Mouse (Mus musculus): ENCODE measurements around the gene Slit3. TPM values are rescaled to one million over a fixed set of nuclear protein-coding genes. Genes with fewer than 3 reads are reported as not detected.

The Slit3 gene
- polyA plus RNA-seq, 1 experiment from 2014 or later = 9.0 TPM

GRCm38 (mm10) chr11:35466701-35467100 is 345.7 kb downstream of the Slit3 start:
- WGBS = 74% methylated on average over 6 of the region's 6 CpGs
- Histone ChIP-seq H3K4me1 (ENCODE audit: control insufficient read depth, insufficient read depth, low read depth, low read length) (peaks cover 6% of the 10 kb centered on the region), H3K9me3 (ENCODE audit: control insufficient read depth, low read length) (no peaks in the 10 kb centered on the region), H3K27ac (ENCODE audit: low read depth, low read length) (no peak overlapping the region), H3K4me2 (ENCODE audit: low read length) (no peak overlapping the region), H3K27me3 (replicated peaks; ENCODE audit: control insufficient read depth, insufficient read depth, low read length) (no peaks in the 10 kb centered on the region), H3K36me3 (ENCODE audit: control insufficient read depth, insufficient read depth, low read length) (no peaks in the 10 kb centered on the region), H3K4me3 (ENCODE audit: low read length) (no peak overlapping the region), H3K9ac (ENCODE audit: low read depth, low read length) (no peak overlapping the region)
- peak; percentile 37; the same call in 1 of the 2 replicates for ATAC-seq

- Histone ChIP-seq H3K4me3 (ENCODE audit: low read length) (no peak overlapping the region), H3K27ac (ENCODE audit: low read depth, low read length) (no peak overlapping the region), H3K4me1 (ENCODE audit: control insufficient read depth, insufficient read depth, low read depth, low read length) (peaks cover 6% of the 10 kb centered on the region), H3K4me2 (ENCODE audit: low read length) (no peak overlapping the region), H3K36me3 (ENCODE audit: control insufficient read depth, insufficient read depth, low read length) (no peaks in the 10 kb centered on the region), H3K9me3 (ENCODE audit: control insufficient read depth, low read length) (no peaks in the 10 kb centered on the region), H3K9ac (ENCODE audit: low read depth, low read length) (no peak overlapping the region), H3K27me3 (replicated peaks; ENCODE audit: control insufficient read depth, insufficient read depth, low read length) (no peaks in the 10 kb centered on the region)
- no peak for ATAC-seq
- WGBS = 57% methylated on average over 7 of the region's 7 CpGs
These were observed 347.8 kb downstream of the Slit3 start for GRCm38 (mm10) chr11:35468847-35469246.

GRCm38 (mm10) chr11:35469940-35470339 is 348.9 kb downstream of the Slit3 start:
- no peaks in the 10 kb centered on the region for H3K36me3 ChIP-seq (ENCODE audit: control insufficient read depth, insufficient read depth, low read length)
- 88% methylated on average over 4 of the region's 4 CpGs for WGBS
- H3K4me3 ChIP-seq (ENCODE audit: low read length) = no peak overlapping the region
- H3K4me1 ChIP-seq (ENCODE audit: control insufficient read depth, insufficient read depth, low read depth, low read length) = peaks cover 6% of the 10 kb centered on the region
- H3K9ac ChIP-seq (ENCODE audit: low read depth, low read length) = no peak overlapping the region
- ATAC-seq = no peak
- no peaks in the 10 kb centered on the region for H3K27me3 ChIP-seq (replicated peaks; ENCODE audit: control insufficient read depth, insufficient read depth, low read length)
- H3K27ac ChIP-seq (ENCODE audit: low read depth, low read length) = no peak overlapping the region
- no peak overlapping the region for H3K4me2 ChIP-seq (ENCODE audit: low read length)
- H3K9me3 ChIP-seq (ENCODE audit: control insufficient read depth, low read length) = no peaks in the 10 kb centered on the region

- ATAC-seq = no peak
- H3K36me3 ChIP-seq (ENCODE audit: control insufficient read depth, insufficient read depth, low read length) = no peaks in the 10 kb centered on the region
- WGBS = 65% methylated on average over 5 of the region's 5 CpGs
These were observed 349.8 kb downstream of the Slit3 start for GRCm38 (mm10) chr11:35470853-35471252.

GRCm38 (mm10) chr11:35472842-35473616 is 352.0 kb downstream of the Slit3 start:
- no peak overlapping the region for H3K9ac ChIP-seq (ENCODE audit: low read depth, low read length)
- H3K36me3 ChIP-seq (ENCODE audit: control insufficient read depth, insufficient read depth, low read length) = no peaks in the 10 kb centered on the region
- H3K27me3 ChIP-seq (replicated peaks; ENCODE audit: control insufficient read depth, insufficient read depth, low read length) = no peaks in the 10 kb centered on the region
- H3K4me1 ChIP-seq (ENCODE audit: control insufficient read depth, insufficient read depth, low read depth, low read length) = peaks cover 4% of the 10 kb centered on the region; the same call in 1 of the 2 replicates
- no peak overlapping the region for H3K27ac ChIP-seq (ENCODE audit: low read depth, low read length)
- ATAC-seq = no peak
- H3K4me2 ChIP-seq (ENCODE audit: low read length) = no peak overlapping the region
- H3K4me3 ChIP-seq (ENCODE audit: low read length) = no peak overlapping the region
- WGBS = 69% methylated on average over 11 of the region's 11 CpGs
- H3K9me3 ChIP-seq (ENCODE audit: control insufficient read depth, low read length) = no peaks in the 10 kb centered on the region

More at GRCm38 (mm10) chr11:35470853-35471252, 349.8 kb downstream of the Slit3 start:
- Histone ChIP-seq H3K9me3 (ENCODE audit: control insufficient read depth, low read length) (no peaks in the 10 kb centered on the region), H3K4me3 (ENCODE audit: low read length) (no peak overlapping the region), H3K4me2 (ENCODE audit: low read length) (no peak overlapping the region), H3K27me3 (replicated peaks; ENCODE audit: control insufficient read depth, insufficient read depth, low read length) (no peaks in the 10 kb centered on the region), H3K9ac (ENCODE audit: low read depth, low read length) (no peak overlapping the region), H3K27ac (ENCODE audit: low read depth, low read length) (no peak overlapping the region), H3K4me1 (ENCODE audit: control insufficient read depth, insufficient read depth, low read depth, low read length) (peaks cover 6% of the 10 kb centered on the region)

GRCm38 (mm10) chr11:35473617-35473996 is 352.6 kb downstream of the Slit3 start:
- 71% methylated on average over 5 of the region's 5 CpGs for WGBS

GRCm38 (mm10) chr11:35480146-35480545 is 359.1 kb downstream of the Slit3 start:
- Histone ChIP-seq H3K9ac (ENCODE audit: low read depth, low read length) (no peak overlapping the region), H3K9me3 (ENCODE audit: control insufficient read depth, low read length) (no peaks in the 10 kb centered on the region)
- ATAC-seq = peak; percentile 68

More at GRCm38 (mm10) chr11:35473617-35473996, 352.6 kb downstream of the Slit3 start:
- no peak overlapping the region for H3K27ac ChIP-seq (ENCODE audit: low read depth, low read length)
- no peaks in the 10 kb centered on the region for H3K27me3 ChIP-seq (replicated peaks; ENCODE audit: control insufficient read depth, insufficient read depth, low read length)
- no peak overlapping the region for H3K4me2 ChIP-seq (ENCODE audit: low read length)
- no peaks in the 10 kb centered on the region for H3K36me3 ChIP-seq (ENCODE audit: control insufficient read depth, insufficient read depth, low read length)
- H3K4me3 ChIP-seq (ENCODE audit: low read length) = no peak overlapping the region
- no peaks in the 10 kb centered on the region for H3K9me3 ChIP-seq (ENCODE audit: control insufficient read depth, low read length)
- H3K4me1 ChIP-seq (ENCODE audit: control insufficient read depth, insufficient read depth, low read depth, low read length) = peaks cover 4% of the 10 kb centered on the region; the same call in 1 of the 2 replicates
- ATAC-seq = no peak
- no peak overlapping the region for H3K9ac ChIP-seq (ENCODE audit: low read depth, low read length)

GRCm38 (mm10) chr11:35481611-35482363 is 360.8 kb downstream of the Slit3 start:
- 89% methylated on average over 9 of the region's 9 CpGs for WGBS

More at GRCm38 (mm10) chr11:35480146-35480545, 359.1 kb downstream of the Slit3 start:
- Histone ChIP-seq H3K4me2 (ENCODE audit: low read length) (no peak overlapping the region), H3K27me3 (replicated peaks; ENCODE audit: control insufficient read depth, insufficient read depth, low read length) (no peaks in the 10 kb centered on the region), H3K27ac (ENCODE audit: low read depth, low read length) (no peak overlapping the region), H3K4me1 (ENCODE audit: control insufficient read depth, insufficient read depth, low read depth, low read length) (peaks cover 8% of the 10 kb centered on the region), H3K4me3 (ENCODE audit: low read length) (no peak overlapping the region), H3K36me3 (ENCODE audit: control insufficient read depth, insufficient read depth, low read length) (no peaks in the 10 kb centered on the region)
- WGBS = 13% methylated on average over 8 of the region's 8 CpGs

GRCm38 (mm10) chr11:35487966-35488365 is 366.9 kb downstream of the Slit3 start:
- H3K4me2 ChIP-seq (ENCODE audit: low read length) = no peak overlapping the region
- H3K9me3 ChIP-seq (ENCODE audit: control insufficient read depth, low read length) = no peaks in the 10 kb centered on the region
- H3K9ac ChIP-seq (ENCODE audit: low read depth, low read length) = no peak overlapping the region
- ATAC-seq = no peak
- H3K4me1 ChIP-seq (ENCODE audit: control insufficient read depth, insufficient read depth, low read depth, low read length) = no peaks in the 10 kb centered on the region; the same call in 1 of the 2 replicates
- no peaks in the 10 kb centered on the region for H3K27me3 ChIP-seq (replicated peaks; ENCODE audit: control insufficient read depth, insufficient read depth, low read length)
- H3K4me3 ChIP-seq (ENCODE audit: low read length) = no peak overlapping the region
- WGBS = 70% methylated on average over 5 of the region's 5 CpGs
- H3K36me3 ChIP-seq (ENCODE audit: control insufficient read depth, insufficient read depth, low read length) = no peaks in the 10 kb centered on the region
- no peak overlapping the region for H3K27ac ChIP-seq (ENCODE audit: low read depth, low read length)

More at GRCm38 (mm10) chr11:35481611-35482363, 360.8 kb downstream of the Slit3 start:
- Histone ChIP-seq H3K27ac (ENCODE audit: low read depth, low read length) (no peak overlapping the region), H3K4me2 (ENCODE audit: low read length) (no peak overlapping the region), H3K27me3 (replicated peaks; ENCODE audit: control insufficient read depth, insufficient read depth, low read length) (no peaks in the 10 kb centered on the region), H3K9ac (ENCODE audit: low read depth, low read length) (no peak overlapping the region), H3K4me3 (ENCODE audit: low read length) (no peak overlapping the region), H3K9me3 (ENCODE audit: control insufficient read depth, low read length) (no peaks in the 10 kb centered on the region), H3K4me1 (ENCODE audit: control insufficient read depth, insufficient read depth, low read depth, low read length) (peaks cover 8% of the 10 kb centered on the region), H3K36me3 (ENCODE audit: control insufficient read depth, insufficient read depth, low read length) (no peaks in the 10 kb centered on the region)
- no peak for ATAC-seq

Data from hindbrain, embryonic 16.5 days (tissue).